Mouse (Mus musculus) brain, embryonic 14.5 days (tissue): Measurements from ENCODE around the gene Ciart.

Source experiments
- CTCF ChIP-seq: fragments of 200-500 bp; IDR thresholded peaks from 2 replicates; pipeline ENCODE4 v1.5.1; 2012; ENCODE audit warnings: inconsistent platforms, mild to moderate bottlenecking, moderate library complexity, borderline replicate concordance; ENCODE audit not compliant: insufficient read depth, insufficient read length; ENCODE audit errors: extremely low read depth
- POLR2A ChIP-seq: fragments of 200-500 bp; IDR thresholded peaks from 2 replicates; pipeline ENCODE4 v1.6.1; 2012; ENCODE audit warnings: mild to moderate bottlenecking, inconsistent platforms, borderline replicate concordance; ENCODE audit not compliant: poor library complexity, insufficient read depth, insufficient read length, severe bottlenecking; ENCODE audit errors: extremely low read depth

DNA sequence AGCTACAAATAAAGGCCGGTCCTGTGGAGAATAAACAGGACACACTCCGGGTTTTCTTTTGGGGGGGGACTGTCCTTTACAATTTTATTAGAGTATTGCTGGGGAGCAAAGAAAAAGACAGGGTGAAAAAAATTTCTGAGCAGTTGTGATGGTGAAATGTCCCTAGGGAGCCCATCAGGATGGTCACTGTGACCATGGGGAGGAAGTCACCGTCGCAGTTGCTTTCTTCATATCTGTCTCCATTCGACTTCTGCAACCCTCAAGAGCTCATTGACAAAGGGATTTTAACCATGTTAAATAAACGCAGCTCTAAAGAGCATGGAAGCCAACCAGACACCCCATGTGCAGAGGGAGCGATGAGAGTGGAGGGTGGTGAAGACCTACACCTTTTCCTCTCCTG is 34.7 kb upstream of the Ciart start:
- no peak for TF ChIP-seq POLR2A
- TF ChIP-seq CTCF: no peak
